Mouse (Mus musculus): ENCODE measurements around the gene Mrpl33. TPM values are rescaled to one million over a fixed set of nuclear protein-coding genes. Genes with fewer than 3 reads are reported as not detected.
A peak's percentile ranks its signal among the peaks of the same experiment; 100 is the strongest.

The Mrpl33 gene
- 131 and 193 TPM in 2 replicates for polyA plus RNA-seq (2012; ENCODE audit: insufficient read depth, insufficient read length, missing spikeins)

GRCm38 (mm10) chr5:31596481-31597429 is at the start of gene Mrpl33:
Gene Mrpl33 (plus strand): TSS chr5:31596935.
- TF ChIP-seq CTCF (IDR thresholded peaks at IDR 0.05; ENCODE audit: low read depth, low read length), result 0 out of 2 replicates have a peak, but pooled peaks have one; percentile 11
- TF ChIP-seq POLR2A (IDR thresholded peaks at IDR 0.05; ENCODE audit: borderline replicate concordance, low read depth, low read length), result no peak
- H3K27ac ChIP-seq (ENCODE audit: insufficient read depth, low read depth, low read length), result no peak within 1 kb of the TSS
- H3K4me3 ChIP-seq (ENCODE audit: insufficient read depth, low read length), result 0 out of 2 replicates have a peak within 1 kb of the TSS, but pooled peaks have one; percentile 10
- peaks cover 12% of the 10 kb centered on the region for H3K4me1 ChIP-seq (ENCODE audit: control insufficient read depth, insufficient read depth, low read length)

GRCm38 (mm10) chr5:31559401-31559800 is 37.3 kb upstream of the Mrpl33 start:
- no peak for TF ChIP-seq CTCF (IDR thresholded peaks at IDR 0.05; ENCODE audit: low read depth, low read length)
- Histone ChIP-seq H3K4me1 (ENCODE audit: control insufficient read depth, insufficient read depth, low read length) (peaks cover 9% of the 10 kb centered on the region), H3K4me3 (ENCODE audit: insufficient read depth, low read length) (no peak overlapping the region), H3K27ac (ENCODE audit: insufficient read depth, low read depth, low read length) (no peak overlapping the region)

DNA sequence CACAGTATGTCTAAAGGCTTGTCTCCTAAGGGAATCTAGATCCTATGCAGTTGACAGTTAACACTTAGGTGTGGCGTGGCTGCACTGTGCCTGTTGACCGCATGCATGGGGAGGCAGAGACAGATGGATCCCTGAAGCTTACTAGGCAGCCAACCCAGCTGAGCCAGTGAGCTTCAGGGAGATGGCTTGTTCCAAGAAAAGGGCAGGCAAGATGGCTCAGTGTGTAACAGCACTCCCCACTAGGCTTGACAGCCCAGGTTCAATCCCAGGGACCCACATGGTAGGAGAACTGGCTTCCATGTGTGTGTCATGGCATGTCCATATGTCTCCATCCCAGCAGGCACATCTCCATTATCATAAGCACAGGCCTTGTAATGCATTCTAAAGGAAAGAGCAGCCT is 36.4 kb upstream of the Mrpl33 start:
- peaks cover 18% of the 10 kb centered on the region for H3K4me1 ChIP-seq (ENCODE audit: control insufficient read depth, insufficient read depth, low read length)
- no peak overlapping the region for H3K4me3 ChIP-seq (ENCODE audit: insufficient read depth, low read length)
- no peak overlapping the region for H3K27ac ChIP-seq (ENCODE audit: insufficient read depth, low read depth, low read length)
- no peak for TF ChIP-seq CTCF (IDR thresholded peaks at IDR 0.05; ENCODE audit: low read depth, low read length)
- no peak for TF ChIP-seq POLR2A (IDR thresholded peaks at IDR 0.05; ENCODE audit: borderline replicate concordance, low read depth, low read length)

DNA sequence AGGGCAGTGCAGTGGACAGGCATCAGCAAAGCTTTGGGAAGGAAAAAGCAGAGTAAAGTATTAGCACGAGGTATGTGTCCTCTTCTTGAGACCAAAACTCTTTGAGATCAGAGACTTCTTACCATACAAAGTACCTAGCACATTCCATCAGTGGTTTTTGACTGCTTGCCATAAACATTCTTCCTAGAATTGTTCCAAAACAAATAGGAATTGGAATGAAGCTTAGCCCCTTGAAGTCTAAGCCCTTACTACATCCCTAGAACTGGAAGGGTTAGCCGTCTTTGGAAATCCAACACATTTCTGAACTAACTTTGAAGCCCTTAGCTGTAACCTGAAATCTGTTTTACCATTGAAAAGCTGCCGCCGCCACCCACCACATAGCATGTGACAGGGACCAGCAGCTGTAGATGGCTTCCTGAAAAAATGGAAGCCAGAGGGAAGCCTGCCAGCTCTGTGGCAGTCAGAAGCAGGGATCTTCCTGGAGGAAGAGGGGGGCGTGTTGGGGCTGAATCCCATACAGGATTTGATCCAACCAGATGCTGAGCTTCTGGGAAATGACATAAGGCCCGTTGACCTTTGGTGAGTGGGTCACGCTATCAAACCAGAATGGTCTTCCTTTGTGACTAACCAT is 34.6 kb upstream of the Mrpl33 start:
- H3K27ac ChIP-seq (ENCODE audit: insufficient read depth, low read depth, low read length), result no peak overlapping the region
- H3K4me3 ChIP-seq (ENCODE audit: insufficient read depth, low read length), result no peak overlapping the region
- peaks cover 19% of the 10 kb centered on the region for H3K4me1 ChIP-seq (ENCODE audit: control insufficient read depth, insufficient read depth, low read length)
- TF ChIP-seq POLR2A (IDR thresholded peaks at IDR 0.05; ENCODE audit: borderline replicate concordance, low read depth, low read length) (no peak), CTCF (IDR thresholded peaks at IDR 0.05; ENCODE audit: low read depth, low read length) (no peak)

GRCm38 (mm10) chr5:31563496-31563895 is 33.2 kb upstream of the Mrpl33 start:
- TF ChIP-seq CTCF (IDR thresholded peaks at IDR 0.05; ENCODE audit: low read depth, low read length), result peak; percentile 74
- no peak for TF ChIP-seq POLR2A (IDR thresholded peaks at IDR 0.05; ENCODE audit: borderline replicate concordance, low read depth, low read length)
- Histone ChIP-seq H3K4me1 (ENCODE audit: control insufficient read depth, insufficient read depth, low read length) (peaks cover 32% of the 10 kb centered on the region), H3K27ac (ENCODE audit: insufficient read depth, low read depth, low read length) (no peak overlapping the region), H3K4me3 (ENCODE audit: insufficient read depth, low read length) (no peak overlapping the region)

DNA sequence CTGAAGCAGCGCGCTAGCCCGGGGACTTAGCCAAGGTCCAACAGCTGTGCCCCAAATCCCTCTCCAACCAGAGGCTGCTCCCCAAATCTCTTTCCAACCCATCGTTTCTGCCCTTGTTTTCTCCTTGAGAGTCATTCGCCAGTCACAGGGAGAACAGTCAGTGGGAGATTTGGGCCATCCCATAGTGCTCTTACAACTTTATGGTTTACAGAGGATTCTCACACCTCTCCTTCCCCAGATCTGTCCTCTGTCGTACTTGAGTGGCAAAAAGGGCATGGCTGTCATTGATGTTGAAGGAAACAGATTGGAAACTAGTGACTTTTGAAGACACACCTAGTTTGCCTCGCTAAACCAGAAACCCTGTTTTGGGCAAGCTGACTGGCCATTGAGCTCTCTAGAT is 32.8 kb upstream of the Mrpl33 start:
- Histone ChIP-seq H3K4me1 (ENCODE audit: control insufficient read depth, insufficient read depth, low read length) (peaks cover 36% of the 10 kb centered on the region), H3K27ac (ENCODE audit: insufficient read depth, low read depth, low read length) (no peak overlapping the region), H3K4me3 (ENCODE audit: insufficient read depth, low read length) (no peak overlapping the region)
- no peak for TF ChIP-seq POLR2A (IDR thresholded peaks at IDR 0.05; ENCODE audit: borderline replicate concordance, low read depth, low read length)
- TF ChIP-seq CTCF (IDR thresholded peaks at IDR 0.05; ENCODE audit: low read depth, low read length), result 0 out of 2 replicates have a peak, but pooled peaks have one; percentile 4

GRCm38 (mm10) chr5:31564976-31565375 is 31.8 kb upstream of the Mrpl33 start:
- H3K27ac ChIP-seq (ENCODE audit: insufficient read depth, low read depth, low read length), result no peak overlapping the region
- peaks cover 46% of the 10 kb centered on the region for H3K4me1 ChIP-seq (ENCODE audit: control insufficient read depth, insufficient read depth, low read length)
- no peak overlapping the region for H3K4me3 ChIP-seq (ENCODE audit: insufficient read depth, low read length)
- TF ChIP-seq POLR2A (IDR thresholded peaks at IDR 0.05; ENCODE audit: borderline replicate concordance, low read depth, low read length), result no peak
- TF ChIP-seq CTCF (IDR thresholded peaks at IDR 0.05; ENCODE audit: low read depth, low read length), result no peak

DNA sequence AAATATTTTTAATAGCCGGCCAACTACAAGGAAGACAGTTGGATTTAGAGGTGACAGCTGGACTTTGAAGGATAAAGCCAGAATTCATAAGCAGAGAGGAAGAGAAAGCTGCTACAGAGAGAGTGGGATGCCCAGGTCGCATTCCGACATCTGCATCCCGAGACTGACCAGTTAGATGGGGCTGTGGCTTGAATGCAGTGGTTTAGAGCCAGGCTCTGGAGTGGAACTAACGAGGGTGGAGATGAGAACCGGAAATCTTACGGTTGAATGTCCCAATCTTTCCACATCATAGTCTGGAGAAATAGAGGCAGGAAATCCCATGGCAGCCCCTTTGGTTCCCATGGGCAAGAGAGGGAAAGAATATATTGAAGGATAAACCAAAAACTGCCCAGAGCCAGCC is 30.7 kb upstream of the Mrpl33 start:
- Histone ChIP-seq H3K4me1 (ENCODE audit: control insufficient read depth, insufficient read depth, low read length) (peaks cover 51% of the 10 kb centered on the region), H3K27ac (ENCODE audit: insufficient read depth, low read depth, low read length) (no peak overlapping the region), H3K4me3 (ENCODE audit: insufficient read depth, low read length) (no peak overlapping the region)
- TF ChIP-seq CTCF (IDR thresholded peaks at IDR 0.05; ENCODE audit: low read depth, low read length) (no peak), POLR2A (IDR thresholded peaks at IDR 0.05; ENCODE audit: borderline replicate concordance, low read depth, low read length) (no peak)

DNA sequence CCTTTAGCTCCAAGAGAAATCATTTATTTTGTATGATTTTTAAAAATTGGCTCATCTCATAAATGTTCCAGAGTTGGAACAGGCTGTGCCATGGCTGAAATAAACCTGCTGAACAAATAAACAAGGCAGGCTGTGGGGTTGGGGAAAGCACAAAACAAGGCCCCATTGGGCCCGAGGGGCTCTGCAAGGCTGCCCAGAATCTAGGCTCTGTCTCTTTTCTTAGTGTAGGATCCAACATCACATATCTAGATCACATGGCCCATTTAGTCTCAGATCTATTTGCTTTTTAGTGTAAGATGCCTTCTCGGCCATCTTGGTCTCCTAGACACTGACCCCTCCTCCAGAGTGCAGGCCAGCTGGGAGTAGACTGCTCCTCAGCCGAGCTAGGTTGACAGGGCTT is 30.3 kb upstream of the Mrpl33 start:
- TF ChIP-seq CTCF (IDR thresholded peaks at IDR 0.05; ENCODE audit: low read depth, low read length), result no peak
- TF ChIP-seq POLR2A (IDR thresholded peaks at IDR 0.05; ENCODE audit: borderline replicate concordance, low read depth, low read length), result no peak
- peaks cover 51% of the 10 kb centered on the region for H3K4me1 ChIP-seq (ENCODE audit: control insufficient read depth, insufficient read depth, low read length)
- H3K4me3 ChIP-seq (ENCODE audit: insufficient read depth, low read length), result no peak overlapping the region
- no peak overlapping the region for H3K27ac ChIP-seq (ENCODE audit: insufficient read depth, low read depth, low read length)

Measured in bone marrow macrophage, adult 2 months (primary cell).